9 mouse cellular contexts compared by ENCODE assay signal in the genomic region with DNA sequence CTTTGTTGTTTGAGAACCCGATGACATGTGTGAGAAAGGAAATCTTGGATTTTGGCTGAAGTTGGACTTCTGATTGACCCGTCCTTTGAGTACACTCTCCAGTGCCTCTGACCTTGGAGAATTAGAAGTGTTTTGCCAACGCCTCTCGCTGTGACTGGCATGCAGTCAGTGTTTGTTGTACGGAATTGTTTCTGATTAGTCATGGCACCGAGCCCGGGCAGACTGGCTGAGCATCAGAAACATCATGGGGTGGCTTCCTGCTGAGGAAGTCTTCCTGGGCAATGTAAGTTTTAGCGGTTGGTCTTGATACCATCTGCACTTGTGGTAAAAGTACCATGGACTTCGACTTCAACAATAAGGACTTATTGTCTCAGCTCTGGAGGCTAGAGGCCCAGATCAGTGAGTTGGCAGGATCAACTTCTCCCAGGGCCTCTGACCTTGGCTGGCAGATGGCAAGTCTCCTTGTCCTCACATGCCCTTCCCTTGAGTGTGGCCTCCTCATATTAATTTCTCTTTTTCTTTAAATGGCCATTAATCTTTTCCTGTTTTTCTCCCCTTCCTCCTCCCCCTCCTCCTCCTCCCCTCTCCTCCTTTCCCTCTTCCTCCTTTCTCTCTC. TPM values are rescaled to one million over a fixed set of nuclear protein-coding genes. Genes with fewer than 3 reads are reported as not detected.
DNase-seq lines count a peak whose midpoint lies in the region; ATAC-seq and TF ChIP-seq lines count a peak whose summit lies in the region.
"Had no signal": no experiment of that assay in that cellular context is flagged by ENCODE, and none has a peak within 500 bp of the region (broad histone marks: within the 10 kb centered on the region; RNA-seq: fewer than 3 reads in every experiment).

No protein-coding gene starts in this region.

- TF ChIP-seq CTCF in brain, embryonic 14.5 days (IDR thresholded peaks at IDR 0.05; ENCODE audit: borderline replicate concordance, extremely low read depth, insufficient read depth, insufficient read length) = no peak

- peak; percentile 57 to 60 for DNase-seq in kidney, adult 8-10 months
- DNase-seq in kidney, postnatal 4 days = no peak
- DNase-seq in brain, embryonic 14.5 days (ENCODE audit: low read depth) = peak; percentile 81
- DNase-seq in layer of hippocampus, adult 9-11 months = peak; percentile 49
- DNase-seq in testis, postnatal 10 days (ENCODE audit: low spot score) = peak; percentile 81
- no peak for DNase-seq in urinary bladder, postnatal 4 days (ENCODE audit: low spot score in 2 of 2)

- TF ChIP-seq POLR2A in brain, embryonic 14.5 days (IDR thresholded peaks at IDR 0.05; ENCODE audit: borderline replicate concordance, extremely low read depth, insufficient read depth, insufficient read length, poor library complexity, severe bottlenecking) = no peak

- ATAC-seq in frontal cortex, adult (ENCODE audit: low TSS enrichment) = peak; percentile 72
- ATAC-seq in inflammation-experienced regulatory T-cells, adult 6 months = no peak

RNA-seq across cellular contexts. Expression of a gene that starts 28.3 kb away (rescaled TPM):
- not detected in 2 replicates for polyA plus RNA-seq in brain, embryonic 14.5 days (2012; rRNA removed)
- not detected for polyA plus RNA-seq in inflammation-experienced regulatory T-cells, adult 6 months (2017; shearing (Covaris generic))
- polyA plus RNA-seq: heart, embryonic 13.5 days had no signal

Comparison
In these comparisons a context has a peak if more than half of its experiments do, and no peak if none do; other contexts are left out.
1. DNase-seq: peak in kidney, adult 8-10 months (2 of 2), brain, embryonic 14.5 days (single experiment), layer of hippocampus, adult 9-11 months (single experiment) and testis, postnatal 10 days (single experiment); none in kidney, postnatal 4 days (0 of 2) and urinary bladder, postnatal 4 days (0 of 2).